Mouse (Mus musculus) embryo, embryonic 11.5 days (tissue): Measurements from ENCODE around the gene Timm13.
A peak's percentile ranks its signal among the peaks of the same experiment; 100 is the strongest.

Experiments used
- DNase-seq: peaks from one replicate; pipeline ENCODE4 v3.0.0-alpha.2; 2012; ENCODE audit warnings: low read depth, low spot score

The Timm13 gene

DNA sequence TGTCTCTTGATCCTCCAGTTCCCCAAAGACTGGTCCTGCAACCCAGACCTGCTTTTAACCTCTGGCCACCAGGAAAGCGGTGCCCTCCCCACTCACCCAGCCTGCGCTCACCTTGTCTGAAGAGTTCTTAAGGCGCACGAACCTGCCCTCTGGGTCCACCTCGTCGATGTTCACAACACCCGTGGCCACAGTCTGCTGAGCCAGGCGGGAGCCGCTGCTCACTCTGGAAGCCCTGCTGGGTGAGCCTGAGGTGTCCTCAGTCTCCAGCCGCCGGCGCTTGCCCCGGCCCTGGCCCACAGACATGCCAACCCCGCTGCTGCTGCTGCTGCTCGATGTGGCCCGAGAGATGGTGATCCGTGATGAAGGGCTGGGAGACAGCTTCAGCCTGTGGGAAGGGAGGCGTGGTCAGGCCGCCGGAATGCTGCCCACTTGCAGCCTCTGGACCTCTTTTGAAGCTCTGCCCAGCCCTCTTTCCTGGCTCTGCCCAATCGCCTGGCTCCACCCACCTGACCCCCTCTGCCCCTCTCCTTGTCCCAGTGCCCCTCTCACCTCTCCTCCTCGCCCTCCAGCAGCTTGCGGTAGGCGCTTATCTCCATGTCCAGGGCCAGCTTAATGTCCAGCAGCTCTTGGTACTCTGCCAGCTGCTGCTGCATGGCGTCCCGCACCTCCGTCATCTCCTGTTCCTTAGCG is 3.4 kb upstream of the Timm13 start:
- no peak for DNase-seq

DNA sequence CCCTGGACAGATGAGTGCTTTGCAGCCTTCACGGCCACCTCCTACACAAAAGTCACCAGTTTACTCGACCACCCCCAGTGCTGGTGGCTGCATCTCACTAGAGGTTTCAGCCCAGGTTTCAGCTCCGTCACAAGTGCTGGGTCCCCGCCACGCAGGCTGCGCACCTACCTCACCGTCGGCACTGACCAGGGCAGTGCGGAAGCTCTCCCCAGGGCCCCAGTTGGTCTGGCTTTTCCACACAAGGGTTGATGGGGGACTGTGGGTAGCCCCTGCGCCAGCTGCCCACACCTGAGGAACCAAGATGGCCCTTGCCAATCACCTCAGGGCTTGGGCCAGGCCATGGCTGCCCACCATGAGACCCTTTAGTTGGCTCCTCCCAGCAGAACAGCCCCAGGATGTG is 2.5 kb upstream of the Timm13 start:
- DNase-seq, result no peak

DNA sequence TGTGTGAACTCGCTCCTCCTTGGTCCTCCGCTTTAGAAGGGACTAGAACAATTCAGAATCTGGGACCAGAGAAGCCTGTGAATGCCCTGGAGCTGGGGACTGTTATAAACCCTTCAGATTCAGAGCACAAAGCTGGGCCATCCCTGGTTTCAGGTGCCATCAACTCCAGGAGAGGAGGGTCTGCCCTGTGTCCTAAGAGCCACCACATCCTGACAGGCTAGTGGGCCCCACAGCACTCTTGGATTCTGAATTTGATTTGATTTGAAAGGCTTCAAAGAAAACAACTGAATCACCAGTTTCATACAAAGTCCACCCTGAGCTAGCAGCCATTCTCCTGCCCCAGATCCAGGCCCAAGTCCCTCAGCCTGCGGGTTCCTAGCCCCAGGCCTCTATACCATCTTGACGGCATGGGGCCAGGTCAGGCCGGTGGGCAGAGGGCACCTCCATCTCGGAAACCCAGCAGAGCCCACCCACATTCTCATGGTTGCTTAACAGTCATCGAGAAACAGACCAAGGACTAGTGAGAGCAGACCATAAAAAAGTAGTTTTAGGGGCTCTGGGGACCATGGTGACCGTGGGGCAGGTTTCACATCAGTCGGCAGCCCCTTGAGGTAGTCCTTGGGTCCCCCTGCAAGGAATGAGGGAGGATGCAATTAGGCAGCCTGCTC is 1.6 kb upstream of the Timm13 start:
- DNase-seq, result no peak

DNA sequence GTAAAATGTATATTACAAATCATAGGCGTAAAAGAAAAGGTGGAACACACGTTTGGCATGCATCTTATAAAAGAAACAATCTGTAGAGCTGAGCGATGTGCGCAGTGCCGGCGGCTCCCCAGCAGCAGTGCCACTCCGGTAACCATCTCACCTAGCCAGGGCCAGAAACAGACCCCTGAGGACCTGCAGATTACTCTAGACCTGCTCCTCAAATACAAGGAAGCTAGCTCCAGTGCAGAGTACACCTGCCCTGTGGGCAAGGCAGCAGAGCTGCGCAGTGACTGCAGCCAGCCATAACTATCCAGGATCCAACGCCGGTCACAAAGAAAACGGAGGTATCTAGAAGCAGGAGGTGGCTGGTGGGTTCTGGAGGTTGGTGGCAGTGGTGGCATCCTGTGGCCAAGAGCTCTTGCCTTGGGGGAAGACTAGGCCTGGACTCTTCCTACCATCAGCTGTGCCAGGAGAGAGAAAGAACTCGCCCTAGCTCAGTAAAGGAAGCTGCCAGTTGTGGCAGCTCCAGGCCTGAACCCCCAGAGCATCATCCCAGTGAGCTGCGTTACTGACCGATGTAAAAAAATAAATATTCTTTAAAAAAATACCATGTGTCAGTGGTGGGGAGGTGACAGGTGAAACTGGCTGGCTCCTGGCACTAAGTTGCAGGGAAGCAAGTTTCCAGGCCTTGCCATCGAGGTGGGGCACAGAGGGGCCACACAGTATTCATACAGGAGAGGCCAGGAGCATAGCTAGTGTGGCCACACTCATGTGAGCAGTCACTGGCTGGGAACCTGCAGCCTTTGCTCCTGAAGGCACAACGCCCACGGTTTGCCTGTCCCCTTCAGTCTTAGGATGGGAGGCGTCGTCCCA is 872 bp upstream of the Timm13 start:
- no peak for DNase-seq

DNA sequence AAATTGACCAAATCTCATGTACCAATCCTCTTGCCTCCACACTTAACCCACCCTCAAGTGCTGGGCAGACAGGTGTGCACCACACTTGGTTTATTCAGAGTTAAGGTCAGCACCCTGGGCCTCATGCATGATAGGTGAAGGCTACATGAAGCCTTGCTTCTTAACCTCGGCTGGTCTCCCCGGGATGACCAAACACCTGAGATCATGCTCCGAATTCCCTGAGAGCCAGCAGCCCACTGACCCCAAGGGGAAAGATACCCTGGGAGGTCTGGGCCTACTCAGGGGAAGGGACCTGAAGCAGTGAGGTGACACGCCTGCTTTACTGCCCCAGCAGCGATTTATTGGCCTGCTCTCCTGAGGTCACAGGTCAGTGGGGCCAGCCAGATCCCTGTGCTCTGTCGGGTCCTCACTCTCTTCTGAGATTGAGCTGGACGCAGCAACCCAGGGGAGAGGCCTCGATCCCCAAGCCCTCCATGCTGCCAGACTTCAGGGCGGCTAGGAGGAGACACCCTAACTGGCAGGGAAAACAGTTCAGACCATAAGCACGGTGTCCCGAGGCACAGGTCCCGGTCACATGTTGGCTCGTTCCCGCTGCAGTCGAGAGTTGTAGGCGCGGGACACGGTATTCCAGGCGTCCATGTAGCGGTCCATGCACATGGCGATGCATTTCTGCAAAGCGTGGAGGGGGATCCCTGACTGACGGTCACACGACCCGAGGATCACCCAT is 1.0 kb downstream of the Timm13 start:
- no peak for DNase-seq

DNA sequence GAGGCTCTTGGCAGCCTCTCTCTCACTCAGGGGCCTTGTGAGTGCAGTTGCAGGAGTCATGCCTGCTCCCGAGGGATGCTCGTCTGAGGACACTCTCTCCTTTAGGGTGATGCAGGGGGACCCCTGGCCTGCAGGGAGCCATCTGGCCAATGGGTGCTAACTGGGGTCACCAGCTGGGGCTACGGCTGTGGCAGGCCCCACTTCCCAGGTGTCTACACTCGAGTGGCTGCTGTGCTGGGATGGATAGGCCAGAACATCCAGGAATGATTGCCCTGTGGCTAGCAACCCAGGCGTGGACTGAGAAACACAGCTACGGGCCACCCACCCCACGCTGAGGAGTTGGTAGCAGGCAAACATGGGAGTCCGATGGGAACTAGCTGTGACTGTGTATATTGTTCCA is 1.7 kb downstream of the Timm13 start:
- DNase-seq, result no peak

DNA sequence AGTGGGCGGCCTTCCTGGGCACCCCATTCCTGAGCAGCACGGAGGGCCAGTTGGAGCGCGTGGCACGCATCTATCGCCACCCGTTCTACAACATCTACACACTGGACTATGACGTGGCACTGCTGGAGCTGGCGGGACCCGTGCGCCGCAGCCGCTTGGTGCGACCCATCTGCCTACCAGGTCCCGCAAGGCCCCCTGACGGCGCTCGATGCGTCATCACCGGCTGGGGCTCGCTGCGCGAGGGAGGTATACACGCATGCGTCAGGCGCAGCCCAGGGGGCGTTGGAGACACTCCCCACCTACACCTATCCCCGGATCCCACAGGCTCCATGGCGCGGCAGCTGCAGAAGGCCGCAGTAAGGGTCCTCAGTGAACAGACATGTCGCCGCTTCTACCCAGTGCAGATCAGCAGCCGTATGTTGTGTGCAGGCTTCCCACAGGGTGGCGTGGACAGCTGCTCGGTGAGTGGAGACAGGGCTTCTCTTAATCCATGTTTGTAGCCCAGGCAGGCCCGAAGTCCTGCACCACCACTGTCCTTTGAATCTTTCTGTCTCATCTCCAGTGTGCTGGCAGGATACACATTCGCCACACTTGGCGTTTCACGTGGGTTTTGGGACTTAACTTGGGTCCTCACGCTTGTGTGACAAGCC is 2.8 kb downstream of the Timm13 start:
- no peak for DNase-seq

DNA sequence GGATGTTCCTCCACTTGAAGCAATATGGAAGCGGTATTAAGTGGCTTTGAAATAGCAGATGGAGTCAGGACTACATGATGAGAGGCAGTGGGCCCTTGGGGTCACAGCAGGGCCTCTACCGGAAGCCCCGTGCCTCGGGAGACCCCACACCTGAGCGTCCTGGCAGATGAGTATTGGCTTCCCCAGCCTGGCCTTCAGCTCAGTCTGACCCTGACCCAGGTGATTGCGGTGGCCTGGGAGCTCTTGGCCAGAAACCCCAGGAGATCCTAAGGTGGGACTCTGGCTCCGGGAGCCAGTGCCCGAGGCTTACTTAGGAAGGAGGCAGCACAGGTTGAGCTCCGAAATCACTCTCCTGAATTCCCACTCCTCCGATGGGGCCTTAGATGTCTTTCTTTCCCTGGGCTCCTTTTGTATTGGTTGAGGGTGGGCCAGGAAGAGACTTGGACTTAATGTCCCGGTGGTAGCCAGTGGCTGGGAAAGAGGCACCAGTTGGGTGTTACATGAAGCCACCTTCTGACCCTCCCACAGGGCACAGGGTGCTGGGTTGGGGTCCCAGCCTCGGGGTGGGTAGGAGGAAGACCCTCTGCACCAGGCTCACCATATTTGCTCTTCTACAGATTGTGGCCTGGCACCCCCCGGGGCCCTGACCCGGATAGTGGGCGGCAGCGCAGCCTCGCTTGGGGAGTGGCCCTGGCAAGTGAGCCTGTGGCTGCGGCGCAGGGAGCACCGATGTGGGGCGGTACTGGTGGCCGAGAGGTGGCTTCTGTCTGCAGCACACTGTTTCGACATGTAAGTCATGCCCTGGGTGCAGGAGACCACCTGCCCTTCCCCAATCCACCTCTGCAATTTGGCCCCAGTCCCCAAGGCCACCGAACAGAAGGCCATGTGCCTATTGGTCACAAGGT is 3.9 kb downstream of the Timm13 start:
- no peak for DNase-seq

DNA sequence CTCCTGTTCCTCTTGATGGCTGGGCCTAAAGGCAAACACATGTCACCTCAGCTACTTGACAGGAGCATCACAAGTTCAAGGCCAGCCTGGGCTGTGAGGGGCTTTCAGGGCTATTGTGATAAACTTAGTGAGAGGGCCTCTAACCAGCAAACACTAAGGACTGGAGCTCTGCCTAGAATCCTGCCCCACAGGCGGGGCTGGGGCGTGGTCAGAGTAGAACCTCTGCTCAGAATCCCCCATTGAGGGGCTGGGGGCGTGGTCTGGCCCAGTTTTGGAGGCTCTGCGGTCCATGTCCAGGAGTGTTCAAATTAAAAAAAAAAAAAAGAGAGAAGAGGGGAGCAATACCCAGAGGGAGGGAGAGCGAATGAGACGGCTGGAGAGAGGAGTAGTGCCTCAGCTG is 5.1 kb downstream of the Timm13 start:
- DNase-seq, result no peak

DNA sequence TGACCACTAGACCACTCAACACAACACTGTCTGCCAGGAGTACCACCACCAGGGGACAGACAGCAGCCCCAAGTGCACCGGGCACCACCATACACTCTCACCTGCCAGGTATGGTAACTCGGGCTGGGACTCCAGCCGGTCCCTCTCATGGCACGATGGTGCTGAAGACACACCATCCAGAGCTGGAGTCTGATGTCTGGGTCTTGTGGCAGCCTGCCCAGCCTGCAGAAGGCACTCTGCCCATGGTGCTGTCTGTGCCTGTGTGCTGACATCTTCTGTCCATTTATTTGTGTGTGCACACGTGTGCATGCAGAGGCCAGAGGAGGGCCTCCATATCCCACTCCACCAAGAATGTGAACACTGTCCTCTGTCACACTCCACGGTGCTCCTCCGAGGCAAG is 5.7 kb downstream of the Timm13 start:
- DNase-seq, result no peak

DNA sequence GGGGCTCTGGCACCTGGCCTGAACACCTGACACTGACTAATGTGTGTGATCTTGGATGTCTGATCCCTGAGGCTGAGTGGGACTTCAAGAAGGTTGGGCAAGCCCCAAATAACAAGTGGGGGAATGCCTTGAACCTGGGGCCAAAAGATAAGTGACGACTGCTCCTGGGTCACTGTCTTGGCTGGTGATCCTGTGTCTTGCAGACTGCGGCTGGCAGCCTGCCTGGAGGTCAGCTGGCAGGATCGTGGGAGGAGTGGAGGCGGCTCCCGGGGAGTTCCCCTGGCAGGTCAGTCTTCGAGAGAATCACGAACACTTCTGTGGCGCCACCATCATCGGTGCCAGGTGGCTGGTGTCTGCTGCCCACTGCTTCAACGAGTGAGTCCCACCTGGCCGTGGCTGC is 13.6 kb downstream of the Timm13 start:
- no peak for DNase-seq

DNA sequence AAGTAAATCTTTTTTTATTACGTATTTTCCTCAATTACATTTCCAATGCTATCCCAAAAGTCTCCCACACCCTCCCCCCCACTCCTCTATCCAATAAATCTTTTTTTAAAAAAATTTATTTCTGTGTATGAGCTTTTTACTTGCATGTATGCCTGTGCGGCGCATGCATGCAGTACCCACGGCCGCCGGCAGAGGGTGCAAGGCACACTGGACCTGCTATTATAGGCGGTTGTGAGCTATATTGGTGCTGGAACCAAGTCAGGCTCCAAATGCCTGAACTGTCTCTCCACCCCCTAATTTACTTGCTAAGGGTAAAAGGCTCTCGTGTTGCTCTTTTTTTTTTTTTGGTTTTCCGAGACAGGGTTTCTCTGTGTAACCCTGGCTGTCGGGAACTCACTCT is 19.5 kb downstream of the Timm13 start:
- peak; percentile 46 for DNase-seq

DNA sequence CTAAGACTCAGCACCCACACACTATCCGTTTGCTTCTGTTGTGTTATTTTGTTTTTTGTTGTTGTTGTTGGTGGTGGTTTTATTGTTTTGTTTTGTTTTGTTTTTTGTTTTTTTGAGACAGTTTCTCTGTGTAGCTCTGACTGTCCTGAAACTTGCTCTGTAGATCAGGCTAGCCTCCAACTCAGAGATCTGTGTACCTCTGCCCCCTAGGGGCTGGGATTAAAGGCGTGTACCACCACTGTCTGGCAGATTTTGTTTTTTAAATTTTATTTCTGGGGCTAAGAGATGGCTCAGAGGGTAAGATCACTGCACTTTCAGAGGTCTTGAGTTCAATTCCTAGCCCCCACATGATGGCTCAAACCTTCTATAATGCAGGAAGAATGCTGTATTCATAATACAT is 19.9 kb downstream of the Timm13 start:
- no peak for DNase-seq

DNA sequence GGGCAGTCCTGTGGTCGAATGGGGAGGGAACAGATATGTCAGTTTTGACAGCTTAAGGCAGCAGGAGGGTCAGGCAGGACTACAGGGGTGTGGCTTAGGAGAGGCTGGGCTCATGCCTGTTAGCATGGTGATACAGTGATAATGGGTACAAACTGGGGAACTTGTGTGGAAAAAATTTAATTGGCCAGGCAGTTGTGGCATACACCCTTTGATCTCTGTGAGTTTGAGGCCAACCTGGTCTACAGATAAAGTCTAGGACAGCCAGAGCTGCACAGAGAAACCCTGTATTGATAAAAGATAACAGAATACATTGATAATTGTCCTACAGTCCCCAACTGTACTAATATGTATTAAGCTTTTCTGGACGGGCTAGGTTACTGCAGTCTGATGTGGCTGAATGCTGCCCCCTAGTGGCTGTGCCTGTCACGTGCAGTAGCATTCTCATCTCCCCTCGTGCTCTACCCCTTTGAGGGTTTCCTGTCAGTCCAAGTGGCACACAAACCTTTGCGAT is 20.6 kb downstream of the Timm13 start:
- DNase-seq, result peak; percentile 56

DNA sequence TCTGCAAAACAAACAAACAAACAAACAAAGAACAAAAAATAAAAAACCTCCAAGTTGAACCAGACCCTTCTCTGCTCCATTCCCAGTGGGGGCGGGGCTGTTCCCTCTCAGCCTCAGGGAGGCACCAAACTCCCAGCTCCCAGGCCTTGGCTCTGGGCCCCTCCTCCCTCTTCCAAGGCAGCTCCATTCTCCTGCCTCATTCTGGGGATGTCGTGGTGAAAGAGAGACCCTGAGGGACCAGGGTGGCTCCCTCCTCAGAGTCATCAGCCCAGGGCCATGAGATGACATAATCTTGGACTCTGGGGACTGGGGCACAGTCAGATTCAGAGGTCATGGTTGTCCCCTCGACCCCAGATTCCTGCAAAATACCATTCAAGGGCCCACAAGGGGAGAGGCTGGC is 24.2 kb downstream of the Timm13 start:
- no peak for DNase-seq

DNA sequence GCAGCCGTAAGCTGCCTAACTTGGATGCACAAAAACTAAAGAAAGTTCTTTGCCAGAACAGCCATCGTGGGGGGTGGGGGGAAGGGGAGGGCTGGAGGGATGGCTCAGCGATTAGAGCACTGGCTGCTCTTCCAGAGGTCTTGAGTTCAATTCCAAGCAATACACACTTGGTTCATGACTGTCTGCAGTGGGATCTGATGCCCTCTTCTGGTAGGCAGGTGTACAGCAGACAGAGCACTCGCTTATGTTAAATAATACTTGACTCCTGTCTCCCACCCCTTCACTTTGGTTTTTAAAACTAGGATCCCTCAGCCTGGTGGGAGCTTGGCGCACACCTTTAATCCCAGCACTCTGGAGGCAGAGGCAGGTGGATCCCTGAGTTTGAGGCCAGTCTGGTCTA is 24.7 kb downstream of the Timm13 start:
- DNase-seq, result peak; percentile 48

DNA sequence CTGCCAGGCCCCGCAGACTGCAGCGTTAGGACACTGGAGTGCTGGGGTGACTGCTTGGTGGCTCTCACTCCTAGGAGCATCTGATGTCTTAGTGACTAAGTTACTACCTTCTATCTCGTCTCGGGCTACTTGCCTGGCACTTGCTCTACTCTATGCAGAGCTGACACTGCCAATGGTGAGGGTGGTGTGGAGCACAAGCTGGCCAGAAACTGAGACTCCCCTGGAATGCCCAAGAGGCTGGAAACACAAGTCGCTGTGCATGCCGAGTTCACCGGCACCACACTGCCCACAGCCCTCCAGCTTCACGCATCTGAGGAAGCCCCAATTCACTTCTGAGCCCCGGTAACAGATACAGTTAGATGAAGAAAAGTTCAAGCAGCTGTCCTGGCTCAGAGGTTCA is 26.7 kb downstream of the Timm13 start:
- DNase-seq, result no peak

DNA sequence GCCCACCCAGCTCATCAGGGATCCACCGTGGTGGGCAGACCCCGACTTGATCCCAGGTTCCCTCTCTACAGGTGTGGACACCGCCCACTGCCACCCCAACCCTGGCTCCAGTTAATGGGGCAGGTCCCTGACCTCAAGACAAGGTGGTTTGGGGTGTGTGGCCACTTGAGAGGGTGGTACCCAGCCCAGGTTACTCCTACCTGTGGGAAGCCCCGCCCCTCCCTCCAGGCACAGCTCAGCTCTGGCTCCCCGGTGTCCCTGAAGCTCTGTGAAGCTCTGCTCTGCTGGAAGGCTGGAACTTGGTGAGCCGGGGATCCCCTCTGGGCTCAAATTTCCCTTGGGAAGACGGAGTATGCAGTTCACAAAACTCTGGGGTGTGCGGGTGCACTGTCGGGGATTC is 29.2 kb downstream of the Timm13 start, which contains the start of gene Tmprss9:
TSS of gene Tmprss9 (plus strand) at position 268 of the 400 bp plus-strand sequence.
- no peak for DNase-seq

DNA sequence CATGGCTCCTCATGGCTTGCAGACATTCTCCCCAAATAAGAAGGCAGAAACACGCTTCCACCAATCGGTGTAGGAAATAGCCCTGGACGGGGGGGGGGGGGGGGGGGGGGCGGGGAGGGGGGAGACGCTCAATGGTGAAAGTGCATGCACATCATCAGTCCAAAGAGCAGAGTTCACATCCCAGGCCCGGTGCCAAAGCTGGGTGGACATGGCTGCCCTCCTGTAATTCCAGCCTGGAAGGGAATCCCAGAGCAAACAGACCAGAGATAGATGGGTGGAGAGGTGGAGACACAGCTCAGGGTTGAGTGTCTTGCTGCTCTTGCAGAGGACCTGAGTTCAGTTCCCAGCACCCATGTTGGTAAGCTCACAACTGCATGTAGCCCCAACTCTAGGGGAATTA is 29.8 kb downstream of the Timm13 start:
- no peak for DNase-seq

DNA sequence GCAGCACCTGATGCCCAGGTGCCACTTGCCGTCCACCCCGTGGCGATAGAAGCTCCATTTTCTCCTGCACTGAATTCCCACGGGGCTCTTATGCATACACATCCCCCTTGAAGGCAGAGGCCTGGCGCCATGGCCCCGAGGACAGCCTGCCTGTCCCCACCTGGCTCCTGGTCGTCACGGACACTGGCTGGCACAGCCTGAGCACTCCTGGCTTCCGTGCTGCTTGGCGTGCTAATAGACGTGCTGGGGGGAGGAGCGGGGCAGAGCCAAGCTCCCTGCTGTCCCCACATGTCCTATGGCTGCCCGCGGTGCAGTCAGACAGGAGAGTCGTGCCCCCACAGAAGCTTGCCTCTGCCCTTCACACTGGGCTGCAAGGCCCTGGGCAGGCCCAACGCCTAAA is 36.3 kb downstream of the Timm13 start:
- DNase-seq, result no peak
